ENCODE assay signal across 8 mouse cellular contexts in genomic region chr3:53040593-53041410, GRCm38 (mm10). TPM values are rescaled to one million over a fixed set of nuclear protein-coding genes. Genes with fewer than 3 reads are reported as not detected.
DNase-seq lines count a peak whose midpoint lies in the region; ATAC-seq and TF ChIP-seq lines count a peak whose summit lies in the region.

No protein-coding gene starts in this region.

- H3K4me3 ChIP-seq in gastrocnemius, adult 2 months: peak overlapping the region; percentile 85
- H3K4me3 ChIP-seq in ES-Bruce4 (ENCODE audit: low read depth, low read length): peak overlapping the region; percentile 87
- peak overlapping the region; percentile 80 to 92 for H3K4me3 ChIP-seq in heart, embryonic 14.5 days (ENCODE audit: control insufficient read depth in 1 of 2, insufficient read depth in 1 of 2, low read depth in 1 of 2, low read length in 2 of 2)
- H3K4me3 ChIP-seq in liver, postnatal 0 days (ENCODE audit: low read depth, low read length): peak overlapping the region; percentile 54

- H3K27ac ChIP-seq in gastrocnemius, adult 2 months: peak overlapping the region; percentile 88
- no peak overlapping the region for H3K27ac ChIP-seq in ES-Bruce4 (ENCODE audit: insufficient read depth, low read length)
- peak overlapping the region; percentile 88 to 97 for H3K27ac ChIP-seq in heart, embryonic 14.5 days (replicated peaks in 1 of 2; ENCODE audit: control insufficient read depth in 1 of 2, insufficient read depth in 1 of 2, low read depth in 2 of 2, low read length in 2 of 2)
- no peak overlapping the region for H3K27ac ChIP-seq in liver, postnatal 0 days (ENCODE audit: low read depth)

- intact Hi-C loops in gastrocnemius, adult 2 months (cut with DNase I): no loop called here
- intact Hi-C loops in gastrocnemius, postnatal 36 days (cut with DNase I): loop anchor here (5.0 kb wide), 1 partner anchor 206 kb away; no protein-coding TSS in a partner anchor

- no peaks in the 10 kb centered on the region for H3K4me1 ChIP-seq in ES-Bruce4 (ENCODE audit: control insufficient read depth, insufficient read depth, low read length)
- H3K4me1 ChIP-seq in heart, embryonic 14.5 days (ENCODE audit: control insufficient read depth in 2 of 2, insufficient read depth in 2 of 2, low read length in 2 of 2): peaks cover 16 to 45% of the 10 kb centered on the region in 2 experiments
- H3K4me1 ChIP-seq in liver, postnatal 0 days (ENCODE audit: insufficient read depth): no peaks in the 10 kb centered on the region

- H3K9me3 ChIP-seq in ES-Bruce4 (replicated peaks; ENCODE audit: control insufficient read depth, insufficient read depth, low read length, poor library complexity, severe bottlenecking): no peaks in the 10 kb centered on the region
- no peaks in the 10 kb centered on the region for H3K9me3 ChIP-seq in heart, embryonic 14.5 days (ENCODE audit: control insufficient read depth, low read length)
- no peaks in the 10 kb centered on the region for H3K9me3 ChIP-seq in liver, postnatal 0 days (ENCODE audit: low read length)

- H3K36me3 ChIP-seq in ES-Bruce4 (ENCODE audit: control insufficient read depth, insufficient read depth, low read length, poor library complexity, severe bottlenecking): no peaks in the 10 kb centered on the region
- peaks cover 11% of the 10 kb centered on the region for H3K36me3 ChIP-seq in heart, embryonic 14.5 days (ENCODE audit: control insufficient read depth, insufficient read depth, low read length)
- H3K36me3 ChIP-seq in liver, postnatal 0 days (replicated peaks; ENCODE audit: insufficient read depth, low read length): no peaks in the 10 kb centered on the region

- WGBS in heart, embryonic 14.5 days: 1% methylated on average over 17 of the region's 17 CpGs
- 9% methylated on average over 16 of the region's 17 CpGs for WGBS in liver, postnatal 0 days (ENCODE audit: insufficient replicate concordance)

- peak overlapping the region; percentile 75 for H3K9ac ChIP-seq in ES-Bruce4 (ENCODE audit: low read depth, poor library complexity, severe bottlenecking)
- peak overlapping the region; percentile 95 for H3K9ac ChIP-seq in heart, embryonic 14.5 days (ENCODE audit: low read length)
- peak overlapping the region; percentile 32; the same call in 1 of the 2 replicates for H3K9ac ChIP-seq in liver, postnatal 0 days (replicated peaks)

- peak overlapping the region; percentile 95 for H3K4me2 ChIP-seq in heart, embryonic 14.5 days (ENCODE audit: low read length)
- peak overlapping the region; percentile 80 for H3K4me2 ChIP-seq in liver, postnatal 0 days (ENCODE audit: low read depth, low read length)

- no peak for TF ChIP-seq CTCF in gastrocnemius, adult 2 months (IDR thresholded peaks at IDR 0.05)
- TF ChIP-seq CTCF in ES-Bruce4 (IDR thresholded peaks at IDR 0.05; ENCODE audit: low read depth, low read length): no peak
- no peak for TF ChIP-seq CTCF in liver, postnatal 0 days (IDR thresholded peaks at IDR 0.05; ENCODE audit: low read depth)

- no peak for DNase-seq in gastrocnemius, adult 2 months
- DNase-seq in gastrocnemius, postnatal 36 days: no peak
- no peak for DNase-seq in liver, postnatal 0 days
- DNase-seq in urinary bladder, postnatal 4 days (ENCODE audit: low spot score in 2 of 2): no peak
- DNase-seq in spleen, postnatal 10 days (ENCODE audit: low spot score in 2 of 2): no peak
- no peak for DNase-seq in thymus, postnatal 14 days

- TF ChIP-seq POLR2A in ES-Bruce4 (IDR thresholded peaks at IDR 0.05; ENCODE audit: insufficient read depth, low read length): no peak

- no peak for TF ChIP-seq EP300 in ES-Bruce4 (IDR thresholded peaks at IDR 0.05; ENCODE audit: insufficient read depth, low read depth, low read length)
- TF ChIP-seq EP300 in liver, postnatal 0 days (IDR thresholded peaks at IDR 0.05; ENCODE audit: low read depth): no peak

- peak; percentile 3; the same call in 1 of the 2 replicates for ATAC-seq in heart, embryonic 14.5 days (ENCODE audit: insufficient number of reproducible peaks, insufficient read depth, low FRiP score, low read depth)
- no peak for ATAC-seq in liver, postnatal 0 days

- H3K27me3 ChIP-seq in ES-Bruce4 (ENCODE audit: control insufficient read depth, insufficient read depth, low read length, poor library complexity, severe bottlenecking): peaks cover 6% of the 10 kb centered on the region; the same call in 1 of the 2 replicates
- no peaks in the 10 kb centered on the region for H3K27me3 ChIP-seq in heart, embryonic 14.5 days (ENCODE audit: control insufficient read depth, insufficient read depth, low read length)
- peaks cover 43% of the 10 kb centered on the region for H3K27me3 ChIP-seq in liver, postnatal 0 days (ENCODE audit: insufficient read depth, low read length)

RNA-seq across cellular contexts. Expression of gene Lhfp, which starts 0.5 kb away (rescaled TPM):
- total RNA-seq in gastrocnemius, adult 2 months (2021): 10 to 100 TPM in 1 of 2 experiments, 1 to 10 TPM in 1; 10.0 to 16.6 TPM
- 10 to 100 TPM; 12.0 to 12.1 TPM for total RNA-seq in gastrocnemius, postnatal 36 days (2021)
- polyA plus RNA-seq in ES-Bruce4 (2011; ENCODE audit: insufficient read depth, insufficient read length, low read depth, missing spikeins): 11.9 and 12.1 TPM in 2 replicates
- 91.1 and 93.2 TPM in 2 replicates for polyA plus RNA-seq in heart, embryonic 14.5 days (2014; fragmentation: Nextera tagmentation; extraction: Ambion mirVana)
- 9.6 and 10.4 TPM in 2 replicates for polyA plus RNA-seq in liver, postnatal 0 days (2015; fragmentation: Nextera tagmentation; extraction: Ambion mirVana)

RNA-seq across cellular contexts. Expression of gene Cog6, which starts 23.8 kb away (rescaled TPM):
- 10 to 100 TPM; 42.1 to 45.1 TPM for total RNA-seq in gastrocnemius, adult 2 months (2021)
- 10 to 100 TPM; 34.8 to 36.3 TPM for total RNA-seq in gastrocnemius, postnatal 36 days (2021)
- polyA plus RNA-seq in ES-Bruce4 (2011; ENCODE audit: insufficient read depth, insufficient read length, low read depth, missing spikeins): 28.9 and 34.3 TPM in 2 replicates
- 61.4 and 68.0 TPM in 2 replicates for polyA plus RNA-seq in heart, embryonic 14.5 days (2014; fragmentation: Nextera tagmentation; extraction: Ambion mirVana)
- polyA plus RNA-seq in liver, postnatal 0 days (2015; fragmentation: Nextera tagmentation; extraction: Ambion mirVana): 8.8 and 11.1 TPM in 2 replicates

Comparison
In these comparisons a context has a peak if more than half of its experiments do, and no peak if none do; other contexts are left out.
1. H3K27ac ChIP-seq: peak in gastrocnemius, adult 2 months (single experiment) and heart, embryonic 14.5 days (2 of 2); none in ES-Bruce4 (single experiment) and liver, postnatal 0 days (single experiment).
2. H3K9ac ChIP-seq: peak in every context shown above with its lines; median percentile 95 in heart, embryonic 14.5 days; 75 in ES-Bruce4; 32 in liver, postnatal 0 days.
3. Peak in every context shown above with its lines, with median percentiles within 50 percentile points of each other: H3K4me3 ChIP-seq.